Mouse (Mus musculus): Measurements from ENCODE around the gene Gm6793. TPM values are rescaled to one million over a fixed set of nuclear protein-coding genes. Genes with fewer than 3 reads are reported as not detected.

The Gm6793 gene
- polyA plus RNA-seq, 1 experiment from 2014 or later: 0.28 TPM

- ATAC-seq: no peak
Observed at GRCm38 (mm10) chr8:111976326-111976725, 38.5 kb downstream of the Gm6793 start.

GRCm38 (mm10) chr8:111975706-111976105 is 39.1 kb downstream of the Gm6793 start:
- TF ChIP-seq CTCF (IDR thresholded peaks at IDR 0.05; ENCODE audit: low read depth) (no peak), EP300 (IDR thresholded peaks at IDR 0.05; ENCODE audit: low read depth) (no peak)
- H3K27ac ChIP-seq (ENCODE audit: low read depth): peak overlapping the region; percentile 11
- H3K9ac ChIP-seq (replicated peaks): no peak overlapping the region
- no peaks in the 10 kb centered on the region for H3K27me3 ChIP-seq (ENCODE audit: insufficient read depth, low read length)
- no peak overlapping the region for H3K4me2 ChIP-seq (ENCODE audit: low read depth, low read length)
- ATAC-seq (peak; percentile 44; the same call in 1 of the 2 replicates), DNase-seq (no peak)
- 64% methylated on average over 2 of the region's 2 CpGs for WGBS (ENCODE audit: insufficient replicate concordance)
- no peak overlapping the region for H3K4me3 ChIP-seq (ENCODE audit: low read depth, low read length)
- no peaks in the 10 kb centered on the region; the same call in 1 of the 2 replicates for H3K9me3 ChIP-seq (ENCODE audit: low read length)
- 0 out of 2 replicates have a peak, but pooled peaks cover 2% of the 10 kb centered on the region for H3K36me3 ChIP-seq (replicated peaks; ENCODE audit: insufficient read depth, low read length)
- H3K4me1 ChIP-seq (ENCODE audit: insufficient read depth): peaks cover 4% of the 10 kb centered on the region; the same call in 1 of the 2 replicates

More at GRCm38 (mm10) chr8:111976326-111976725, 38.5 kb downstream of the Gm6793 start:
- Histone ChIP-seq H3K27me3 (ENCODE audit: insufficient read depth, low read length) (no peaks in the 10 kb centered on the region), H3K27ac (ENCODE audit: low read depth) (peak overlapping the region; percentile 11; the same call in 1 of the 2 replicates), H3K9ac (replicated peaks) (no peak overlapping the region), H3K4me3 (ENCODE audit: low read depth, low read length) (no peak overlapping the region), H3K9me3 (ENCODE audit: low read length) (no peaks in the 10 kb centered on the region; the same call in 1 of the 2 replicates), H3K36me3 (replicated peaks; ENCODE audit: insufficient read depth, low read length) (0 out of 2 replicates have a peak, but pooled peaks cover 2% of the 10 kb centered on the region), H3K4me2 (ENCODE audit: low read depth, low read length) (no peak overlapping the region), H3K4me1 (ENCODE audit: insufficient read depth) (peaks cover 4% of the 10 kb centered on the region; the same call in 1 of the 2 replicates)
- DNase-seq: no peak
- 70% methylated on average over 2 of the region's 2 CpGs for WGBS (ENCODE audit: insufficient replicate concordance)
- TF ChIP-seq CTCF (IDR thresholded peaks at IDR 0.05; ENCODE audit: low read depth) (no peak), EP300 (IDR thresholded peaks at IDR 0.05; ENCODE audit: low read depth) (no peak)

DNA sequence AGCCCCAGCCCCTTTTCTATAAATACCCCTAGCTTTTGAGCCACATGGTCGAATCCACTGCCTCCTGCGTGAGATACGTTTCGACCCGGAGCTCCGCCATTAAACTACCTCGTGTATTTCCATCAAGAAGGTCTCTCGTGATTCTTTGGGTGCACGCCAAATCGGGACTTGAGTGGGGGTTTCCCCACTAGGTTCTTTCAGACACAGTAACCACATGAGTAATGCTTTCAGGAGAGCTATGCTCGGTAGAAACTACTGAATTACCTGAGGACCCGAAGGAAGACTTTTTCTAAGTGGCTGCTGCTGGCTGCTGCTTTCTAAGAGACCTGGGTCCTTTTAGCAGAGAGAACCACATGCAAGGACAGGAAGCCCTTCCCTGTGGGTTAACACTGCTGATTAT is 40.7 kb downstream of the Gm6793 start:
- no peak overlapping the region for H3K9ac ChIP-seq (replicated peaks)
- no peak overlapping the region for H3K4me2 ChIP-seq (ENCODE audit: low read depth, low read length)
- peaks cover 4% of the 10 kb centered on the region; the same call in 1 of the 2 replicates for H3K4me1 ChIP-seq (ENCODE audit: insufficient read depth)
- no peak overlapping the region for H3K4me3 ChIP-seq (ENCODE audit: low read depth, low read length)
- no peaks in the 10 kb centered on the region for H3K27me3 ChIP-seq (ENCODE audit: insufficient read depth, low read length)
- no peaks in the 10 kb centered on the region; the same call in 1 of the 2 replicates for H3K9me3 ChIP-seq (ENCODE audit: low read length)
- 92% methylated on average over 12 of the region's 12 CpGs for WGBS (ENCODE audit: insufficient replicate concordance)
- 0 out of 2 replicates have a peak, but pooled peaks cover 2% of the 10 kb centered on the region for H3K36me3 ChIP-seq (replicated peaks; ENCODE audit: insufficient read depth, low read length)
- TF ChIP-seq EP300 (IDR thresholded peaks at IDR 0.05; ENCODE audit: low read depth) (no peak), CTCF (IDR thresholded peaks at IDR 0.05; ENCODE audit: low read depth) (no peak)
- no peak for DNase-seq
- no peak overlapping the region for H3K27ac ChIP-seq (ENCODE audit: low read depth)
- ATAC-seq: no peak

- no peak overlapping the region for H3K4me3 ChIP-seq (ENCODE audit: low read depth, low read length)
- ATAC-seq: no peak
- WGBS (ENCODE audit: insufficient replicate concordance): 73% methylated on average over 5 of the region's 5 CpGs
- no peaks in the 10 kb centered on the region for H3K9me3 ChIP-seq (ENCODE audit: low read length)
- H3K9ac ChIP-seq (replicated peaks): no peak overlapping the region
- no peak for DNase-seq
- H3K4me1 ChIP-seq (ENCODE audit: insufficient read depth): no peaks in the 10 kb centered on the region
- H3K27ac ChIP-seq (ENCODE audit: low read depth): no peak overlapping the region
- H3K36me3 ChIP-seq (replicated peaks; ENCODE audit: insufficient read depth, low read length): no peaks in the 10 kb centered on the region
- TF ChIP-seq CTCF (IDR thresholded peaks at IDR 0.05; ENCODE audit: low read depth) (no peak), EP300 (IDR thresholded peaks at IDR 0.05; ENCODE audit: low read depth) (no peak)
- no peak overlapping the region for H3K4me2 ChIP-seq (ENCODE audit: low read depth, low read length)
- no peaks in the 10 kb centered on the region for H3K27me3 ChIP-seq (ENCODE audit: insufficient read depth, low read length)
Observed at GRCm38 (mm10) chr8:111968991-111969390, 45.8 kb downstream of the Gm6793 start.

GRCm38 (mm10) chr8:111968541-111968940 is 46.3 kb downstream of the Gm6793 start:
- ATAC-seq (no peak), DNase-seq (no peak)
- Histone ChIP-seq H3K4me1 (ENCODE audit: insufficient read depth) (no peaks in the 10 kb centered on the region), H3K36me3 (replicated peaks; ENCODE audit: insufficient read depth, low read length) (no peaks in the 10 kb centered on the region), H3K4me2 (ENCODE audit: low read depth, low read length) (no peak overlapping the region), H3K4me3 (ENCODE audit: low read depth, low read length) (no peak overlapping the region), H3K9me3 (ENCODE audit: low read length) (no peaks in the 10 kb centered on the region), H3K27me3 (ENCODE audit: insufficient read depth, low read length) (no peaks in the 10 kb centered on the region), H3K27ac (ENCODE audit: low read depth) (no peak overlapping the region), H3K9ac (replicated peaks) (no peak overlapping the region)
- WGBS (ENCODE audit: insufficient replicate concordance): 88% methylated on average over 10 of the region's 10 CpGs
- no peak for TF ChIP-seq CTCF (IDR thresholded peaks at IDR 0.05; ENCODE audit: low read depth)
- TF ChIP-seq EP300 (IDR thresholded peaks at IDR 0.05; ENCODE audit: low read depth): no peak

GRCm38 (mm10) chr8:111967246-111967870 is 47.5 kb downstream of the Gm6793 start:
- ATAC-seq: peak; percentile 53
- H3K36me3 ChIP-seq (replicated peaks; ENCODE audit: insufficient read depth, low read length): no peaks in the 10 kb centered on the region
- H3K4me2 ChIP-seq (ENCODE audit: low read depth, low read length): no peak overlapping the region

More at GRCm38 (mm10) chr8:111967246-111967870, 47.5 kb downstream of the Gm6793 start:
- TF ChIP-seq CTCF (IDR thresholded peaks at IDR 0.05; ENCODE audit: low read depth): no peak
- no peak for TF ChIP-seq EP300 (IDR thresholded peaks at IDR 0.05; ENCODE audit: low read depth)
- WGBS (ENCODE audit: insufficient replicate concordance): 43% methylated on average over 5 of the region's 5 CpGs
- no peak overlapping the region for H3K27ac ChIP-seq (ENCODE audit: low read depth)
- no peak for DNase-seq
- H3K9me3 ChIP-seq (ENCODE audit: low read length): no peaks in the 10 kb centered on the region
- no peak overlapping the region for H3K9ac ChIP-seq (replicated peaks)
- no peaks in the 10 kb centered on the region for H3K27me3 ChIP-seq (ENCODE audit: insufficient read depth, low read length)
- no peaks in the 10 kb centered on the region for H3K4me1 ChIP-seq (ENCODE audit: insufficient read depth)
- H3K4me3 ChIP-seq (ENCODE audit: low read depth, low read length): no peak overlapping the region
